Mouse (Mus musculus) lung, postnatal 0 days (tissue): ENCODE results near the gene Olfr715.
"Not testable (repeated sequence)": the region's sequence is repeated elsewhere in the genome, so short reads cannot be mapped to it uniquely, and the experiment has no call there.

Source experiments
- CTCF ChIP-seq: IDR thresholded peaks from 2 replicates; pipeline ENCODE4 v1.5.1; 2016; ENCODE audit warnings: antibody characterized with exemption, mild to moderate bottlenecking
- EP300 ChIP-seq: IDR thresholded peaks from 2 replicates; pipeline ENCODE4 v1.6.1; 2016; ENCODE audit warnings: antibody characterized with exemption, mild to moderate bottlenecking, control low read depth

- TF ChIP-seq CTCF, EP300: not testable (repeated sequence)
These were observed at the start of gene Olfr715 for GRCm38 (mm10) chr7:107130983-107131382.
